Mouse (Mus musculus): ENCODE data around the gene Fam118b.
A peak's percentile ranks its signal among the peaks of the same experiment; 100 is the strongest.

The Fam118b gene

DNA sequence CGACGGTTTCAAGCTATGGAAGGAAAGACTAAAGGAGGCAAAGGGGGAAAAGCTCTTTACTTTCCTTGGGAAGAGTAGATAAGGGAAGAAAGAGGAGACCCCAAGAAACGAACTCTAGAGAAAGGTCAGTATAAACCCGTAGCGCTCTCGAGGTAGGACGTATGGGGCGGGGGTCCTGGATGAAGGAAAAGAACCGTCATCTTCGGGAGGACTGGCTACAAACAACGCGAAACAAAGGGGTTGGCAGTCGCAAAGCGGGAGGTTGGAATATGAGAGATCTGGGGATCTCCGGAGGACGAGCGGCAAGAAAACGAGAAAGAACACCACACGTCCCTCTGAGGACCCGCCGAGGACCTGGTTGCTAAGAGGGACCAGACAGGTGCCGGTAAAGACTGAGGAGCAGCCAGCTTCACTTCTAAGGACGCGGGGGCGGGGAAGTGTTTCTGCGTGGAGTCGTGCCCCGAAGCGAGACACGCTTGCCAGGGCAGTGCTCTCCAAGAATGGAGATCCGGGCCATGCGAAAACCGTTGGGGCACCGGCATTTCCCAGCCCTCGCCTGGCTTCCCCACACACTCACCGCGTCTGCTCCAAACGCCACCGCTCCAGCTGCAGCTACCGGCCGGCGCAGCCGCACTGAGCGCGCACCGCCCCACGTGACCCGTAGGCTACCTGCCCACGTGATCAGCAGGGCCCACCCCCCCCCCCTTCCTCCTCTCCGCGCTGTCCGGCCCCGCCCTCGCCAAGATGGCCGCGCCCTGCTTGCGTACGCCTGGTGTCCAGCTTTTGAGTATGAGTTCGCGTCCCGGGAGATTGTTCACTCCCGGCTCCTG is at the start of gene Fam118b, which contains the start of gene Rpusd4:
Fam118b (minus strand) TSS at position 660 of the 830 bp plus-strand sequence.
Rpusd4 (plus strand) TSS at position 720 of the 830 bp plus-strand sequence.
- DNase-seq (ENCODE audit: low read depth, low spot score), result peak; percentile 71

DNA sequence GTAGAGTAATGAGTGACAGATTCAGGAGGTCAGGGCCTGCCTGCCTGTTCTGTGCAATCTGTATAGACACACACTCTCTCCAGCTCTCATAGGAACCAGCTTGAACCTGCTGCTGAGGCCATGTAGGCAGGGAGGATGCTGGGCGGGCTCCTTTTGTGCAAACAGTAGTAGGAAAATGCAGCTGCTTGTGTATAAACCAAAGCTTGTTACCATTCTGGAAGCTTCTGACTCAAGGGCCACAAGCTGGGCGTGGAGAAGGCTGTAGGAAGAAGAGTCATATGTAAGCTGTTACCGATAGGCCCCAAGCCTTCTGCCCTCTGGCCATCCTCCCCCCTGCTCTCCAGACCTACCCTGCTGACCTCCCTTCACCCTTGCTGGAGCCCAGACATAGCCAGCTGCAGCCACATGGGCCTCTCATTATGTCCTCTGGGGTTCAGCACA is 49.2 kb upstream of the Fam118b start:
- DNase-seq (ENCODE audit: low read depth, low spot score), result no peak

DNA sequence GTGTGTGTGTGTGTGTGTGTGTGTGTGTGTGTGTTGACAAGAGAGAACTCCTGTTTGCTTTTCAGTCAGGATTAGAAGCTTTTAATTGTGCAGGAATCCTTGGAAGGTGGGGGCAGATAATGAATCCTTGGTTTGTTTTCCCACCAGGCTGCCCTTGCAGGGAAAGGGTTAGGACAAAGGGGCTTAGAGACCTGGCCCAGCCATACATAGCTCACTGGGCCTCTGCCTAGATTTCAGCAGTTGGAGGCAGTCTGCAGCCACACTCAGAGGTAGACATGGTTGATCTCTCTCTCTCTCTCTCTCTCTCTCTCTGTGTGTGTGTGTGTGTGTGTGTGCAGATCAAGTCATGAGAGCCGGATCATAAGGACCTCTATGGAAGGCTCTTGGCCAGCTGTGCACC is 46.6 kb upstream of the Fam118b start:
- no peak for DNase-seq (ENCODE audit: low read depth, low spot score)

DNA sequence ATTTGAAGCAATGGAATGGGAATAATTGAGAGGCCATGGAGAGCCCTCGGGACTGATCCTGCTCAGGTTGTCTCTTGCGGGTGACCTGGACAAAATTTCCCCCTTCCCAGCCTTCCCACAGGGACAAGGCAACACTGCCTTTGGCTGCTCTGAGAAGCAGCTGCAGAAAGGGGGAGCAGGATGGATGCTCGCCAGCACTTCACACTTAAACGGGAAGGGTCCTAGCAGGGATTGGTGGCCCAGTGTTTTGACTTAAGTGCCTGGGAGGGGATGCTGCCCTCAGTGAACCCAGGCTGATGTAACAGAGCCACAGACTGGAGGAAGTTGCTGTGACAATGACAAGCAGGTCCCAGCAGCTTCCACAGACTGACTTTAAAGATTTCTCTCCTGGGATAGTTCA is 46.0 kb upstream of the Fam118b start:
- DNase-seq (ENCODE audit: low read depth, low spot score), result no peak

DNA sequence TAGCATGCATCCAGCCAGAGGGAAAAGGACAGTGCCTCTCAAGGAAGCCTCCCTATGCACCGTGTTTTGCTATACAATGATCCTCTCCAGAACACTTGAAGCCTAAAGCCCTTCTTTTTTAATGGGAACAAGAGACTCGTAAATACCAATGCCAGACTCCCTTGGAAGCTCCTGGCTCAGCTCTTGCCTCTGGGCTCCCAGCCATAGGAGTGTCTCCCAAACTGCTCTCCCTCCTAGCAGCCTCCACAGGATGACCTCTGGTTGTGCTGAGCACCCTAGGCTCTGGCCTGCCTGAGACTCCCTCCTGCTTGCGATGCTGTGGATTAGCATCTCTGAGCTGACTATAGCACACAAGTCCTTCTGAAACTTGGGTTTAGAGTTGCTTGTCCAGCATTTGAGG is 44.9 kb upstream of the Fam118b start:
- DNase-seq (ENCODE audit: low read depth, low spot score), result no peak

DNA sequence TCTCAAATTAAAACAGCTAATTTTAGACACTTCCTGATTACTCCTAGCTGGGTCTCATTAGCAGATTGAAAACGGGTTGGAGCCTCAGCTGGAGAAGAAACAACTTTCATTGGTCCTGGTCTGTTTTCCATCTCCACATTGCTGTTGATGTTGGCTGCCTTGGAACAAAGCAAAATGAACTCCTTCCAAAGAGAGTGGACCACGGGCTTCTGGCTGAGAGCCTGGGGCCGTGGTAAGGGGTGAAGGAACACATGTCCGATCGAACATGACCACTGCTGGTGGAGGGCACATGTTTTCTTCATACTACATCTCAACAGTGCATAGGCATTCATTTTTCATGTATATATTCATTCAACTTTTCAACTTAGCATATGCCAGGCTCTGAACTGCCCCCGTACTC is 42.8 kb upstream of the Fam118b start:
- no peak for DNase-seq (ENCODE audit: low read depth, low spot score)

DNA sequence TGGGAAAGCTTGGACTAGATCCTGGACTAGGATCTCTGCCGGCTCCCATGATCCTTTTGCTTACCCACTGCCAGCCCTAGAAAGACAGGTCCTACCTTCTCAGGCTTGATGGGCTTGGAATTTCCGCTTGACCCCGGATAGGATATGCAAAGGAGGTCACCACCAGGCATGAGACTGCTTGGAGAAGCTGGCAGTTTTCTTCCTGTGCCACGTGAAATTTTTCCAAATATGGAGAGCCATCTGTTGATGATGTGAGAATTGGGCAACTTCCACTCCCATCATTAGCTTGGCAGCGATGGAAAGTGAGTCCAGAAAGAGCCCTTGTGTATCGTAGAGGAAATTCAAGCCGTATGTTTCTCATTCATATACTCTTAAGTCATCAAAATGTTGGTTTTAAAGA is 39.9 kb upstream of the Fam118b start:
- no peak for DNase-seq (ENCODE audit: low read depth, low spot score)

DNA sequence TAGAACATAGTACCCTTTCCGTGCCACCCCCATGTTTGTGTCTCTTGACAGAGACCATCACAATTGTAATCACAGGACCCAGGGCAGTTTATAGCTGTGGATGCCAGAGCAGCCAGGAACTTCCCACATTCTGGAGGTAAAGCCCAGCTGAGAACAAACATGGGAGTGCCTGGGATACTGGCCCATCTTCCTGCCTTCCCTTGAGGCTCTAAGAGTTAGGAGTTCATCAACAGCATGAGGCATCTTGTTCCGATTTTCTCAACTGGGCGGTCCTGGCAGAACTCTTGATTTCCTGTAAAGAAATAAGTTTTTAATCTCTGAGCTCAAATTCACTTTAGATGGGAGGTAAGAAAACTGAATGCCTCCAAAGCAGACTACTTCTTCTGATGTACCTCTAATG is 34.6 kb upstream of the Fam118b start:
- DNase-seq (ENCODE audit: low read depth, low spot score), result no peak

DNA sequence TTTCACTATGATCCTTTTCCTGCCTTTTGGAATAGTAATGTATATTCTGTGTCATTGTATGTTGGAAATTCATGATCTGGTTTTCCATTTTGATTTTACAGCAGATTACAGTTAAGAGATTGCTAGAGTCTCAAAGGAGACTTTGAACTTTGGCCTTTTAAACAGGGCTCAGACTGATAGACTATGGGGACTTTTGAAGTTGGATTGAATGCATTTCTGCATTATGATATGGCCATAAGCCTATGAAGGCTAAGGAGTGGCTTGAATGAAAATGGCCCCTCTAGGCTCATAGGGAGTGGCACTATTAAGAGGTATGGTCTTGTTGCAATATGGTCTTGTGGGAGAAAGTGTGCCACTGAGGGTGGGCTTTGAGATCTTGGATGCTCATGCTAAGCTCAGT is 30.2 kb upstream of the Fam118b start:
- no peak for DNase-seq (ENCODE audit: low read depth, low spot score)

DNA sequence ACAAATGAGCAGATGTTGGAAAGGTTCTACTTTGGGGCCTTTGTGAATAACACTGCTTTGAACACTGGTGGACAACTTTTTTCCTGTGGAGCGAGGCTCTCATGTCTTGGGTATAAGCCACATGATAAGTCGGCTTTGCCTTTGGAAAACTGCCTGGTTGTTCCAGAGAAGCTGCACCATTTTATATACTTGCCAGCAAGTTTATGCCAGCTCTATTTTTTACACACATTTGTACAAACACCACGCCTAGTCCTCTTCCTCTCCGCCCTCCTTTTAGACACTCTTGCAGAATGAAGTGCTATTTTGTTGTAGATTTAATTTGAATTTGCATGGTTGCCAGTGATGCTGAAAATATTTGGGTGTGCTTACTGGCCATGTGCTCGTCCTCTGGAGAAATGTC is 25.9 kb upstream of the Fam118b start:
- DNase-seq (ENCODE audit: low read depth, low spot score), result no peak

DNA sequence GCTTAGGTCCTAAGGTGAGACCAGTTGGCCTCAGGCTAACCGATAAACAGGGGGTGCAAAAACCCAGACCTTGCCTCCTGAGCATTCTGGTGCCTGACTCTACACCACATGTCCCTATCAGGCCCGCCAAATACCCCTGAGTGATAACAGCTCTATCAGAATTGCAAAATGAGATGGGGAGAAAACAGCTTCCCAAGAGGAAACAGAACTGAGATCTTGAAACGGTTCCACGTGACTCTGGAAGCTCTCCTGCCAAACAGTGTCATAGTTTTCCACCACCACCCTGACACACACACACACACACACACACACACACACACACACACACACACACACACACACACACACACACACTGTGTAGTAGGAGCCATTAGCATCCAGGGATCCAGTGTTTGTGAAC is 23.3 kb upstream of the Fam118b start:
- no peak for DNase-seq (ENCODE audit: low read depth, low spot score)

DNA sequence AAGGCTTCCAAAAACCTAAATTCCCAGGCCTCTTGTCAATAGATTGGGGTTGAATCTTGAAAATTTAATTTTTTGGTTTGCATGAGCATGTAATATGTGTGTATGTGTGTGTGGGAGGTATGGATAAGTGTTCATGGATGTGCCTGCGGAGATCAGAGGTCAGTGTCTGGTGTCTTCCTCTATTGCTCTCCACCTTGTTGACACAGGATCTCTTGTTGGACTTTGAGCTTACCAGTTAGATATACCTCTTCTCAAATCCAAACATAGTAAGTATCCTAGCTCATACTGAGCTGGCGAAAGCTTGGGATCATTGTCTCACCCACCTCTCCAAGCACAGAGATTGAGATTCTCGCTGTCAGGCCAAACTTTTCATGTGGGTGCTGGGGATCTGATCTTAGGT is 22.8 kb upstream of the Fam118b start:
- DNase-seq (ENCODE audit: low read depth, low spot score), result no peak

DNA sequence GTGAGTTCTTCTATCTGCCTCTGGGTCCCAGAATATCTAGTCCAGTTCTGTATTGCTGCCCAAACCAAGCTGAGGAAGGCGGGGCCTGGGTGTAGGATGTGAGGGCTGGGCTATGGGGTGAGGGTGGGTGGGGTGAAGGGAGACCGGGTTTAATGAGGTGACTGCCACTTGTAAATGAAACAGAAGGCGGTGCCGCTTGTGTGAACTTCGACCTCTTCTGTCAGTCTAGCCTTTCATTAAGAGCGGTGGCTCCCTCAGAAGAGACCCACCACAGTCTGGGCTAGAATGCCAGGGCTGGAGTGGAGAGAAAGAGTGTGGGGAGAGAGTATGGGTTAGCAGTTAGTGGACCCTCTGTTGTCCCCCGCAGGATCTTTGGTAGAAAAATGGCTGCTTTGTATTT is 22.4 kb upstream of the Fam118b start:
- no peak for DNase-seq (ENCODE audit: low read depth, low spot score)

DNA sequence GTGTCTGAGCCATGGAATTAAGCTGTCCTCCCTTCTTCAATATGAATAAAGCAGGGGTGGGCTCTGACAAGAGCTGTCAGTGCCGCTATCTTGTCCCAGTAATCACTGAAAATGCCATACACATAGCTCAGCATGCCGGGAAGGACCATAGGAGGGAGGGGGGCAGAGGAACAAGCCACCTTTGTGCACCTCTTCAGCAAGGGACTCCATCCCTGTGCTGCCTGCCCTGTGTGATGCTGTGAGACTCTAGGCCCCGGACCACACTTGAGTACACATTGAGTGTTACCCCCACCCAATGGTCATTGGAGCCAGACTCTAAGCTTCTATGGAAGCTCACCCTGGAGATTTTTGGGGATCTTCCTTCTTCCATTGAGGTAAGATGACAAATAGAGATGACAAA is 18.7 kb upstream of the Fam118b start:
- DNase-seq (ENCODE audit: low read depth, low spot score), result no peak

DNA sequence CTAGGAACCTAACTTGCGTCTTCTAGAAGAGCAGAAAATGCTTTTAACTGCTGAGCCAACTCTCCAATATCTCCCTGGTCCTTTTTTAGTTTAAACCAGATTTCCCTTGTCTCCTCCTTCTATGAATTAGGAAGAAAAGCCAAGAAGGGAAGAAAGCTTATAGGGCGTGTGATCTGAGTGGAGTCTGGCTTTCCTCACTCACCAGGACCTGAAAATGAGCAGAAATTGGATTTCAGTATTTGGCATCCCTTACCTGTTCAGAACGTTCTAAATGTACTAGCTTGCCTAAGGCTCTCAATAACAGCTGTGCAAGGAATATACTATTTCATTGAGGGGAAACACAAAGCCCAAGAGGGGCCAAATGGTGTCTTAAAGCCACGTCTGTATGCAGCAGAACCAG is 16.7 kb upstream of the Fam118b start:
- DNase-seq (ENCODE audit: low read depth, low spot score), result no peak

DNA sequence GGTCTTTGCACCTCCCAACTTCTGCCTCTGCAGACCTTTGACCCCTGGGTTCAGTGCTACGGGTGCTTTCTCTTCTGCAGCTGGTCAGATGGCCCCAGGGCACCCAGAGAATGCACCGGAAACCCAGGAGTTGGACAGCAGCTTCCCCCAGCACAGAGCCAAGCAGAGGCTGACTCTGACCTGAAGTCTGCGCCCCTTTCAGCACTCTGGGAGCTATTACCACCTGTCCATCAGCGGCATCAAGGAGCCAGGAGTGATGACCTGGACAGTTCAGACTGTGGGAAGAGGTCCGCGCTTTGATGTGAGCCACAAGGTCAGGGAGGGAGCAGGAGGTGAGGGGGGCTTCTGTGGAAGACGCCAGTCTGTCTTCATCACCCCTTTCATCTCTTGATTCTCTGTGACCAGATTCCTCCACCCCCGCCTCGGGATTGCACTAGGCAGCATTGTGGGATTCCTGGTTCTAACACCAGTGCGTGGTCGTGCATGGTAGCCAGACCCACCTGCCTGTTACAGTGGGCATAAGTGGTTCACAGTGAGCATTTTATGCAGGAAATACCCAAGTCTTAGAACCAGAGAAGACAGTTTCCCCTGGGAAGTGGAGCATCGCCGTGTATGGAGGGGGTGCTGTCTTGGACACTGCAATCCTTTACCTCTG is 15.9 kb upstream of the Fam118b start:
- DNase-seq (ENCODE audit: low read depth, low spot score), result no peak

DNA sequence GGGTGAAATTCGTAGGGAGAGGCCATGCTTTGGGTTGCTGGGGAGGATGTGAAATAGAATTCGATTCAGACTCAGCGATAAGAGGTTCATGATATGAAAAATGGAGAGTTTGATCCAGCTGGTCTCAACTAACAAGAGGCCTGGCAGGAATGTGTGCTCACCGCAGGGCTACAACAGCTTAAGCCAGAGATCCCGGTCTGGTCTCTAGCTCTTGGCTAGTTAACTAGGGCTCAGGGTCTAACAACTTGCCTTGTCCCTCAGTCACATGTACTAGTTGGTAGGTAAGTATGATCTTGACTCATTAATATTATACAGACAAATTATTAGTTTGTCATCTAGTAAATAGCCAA is 15.2 kb upstream of the Fam118b start:
- DNase-seq (ENCODE audit: low read depth, low spot score), result no peak

DNA sequence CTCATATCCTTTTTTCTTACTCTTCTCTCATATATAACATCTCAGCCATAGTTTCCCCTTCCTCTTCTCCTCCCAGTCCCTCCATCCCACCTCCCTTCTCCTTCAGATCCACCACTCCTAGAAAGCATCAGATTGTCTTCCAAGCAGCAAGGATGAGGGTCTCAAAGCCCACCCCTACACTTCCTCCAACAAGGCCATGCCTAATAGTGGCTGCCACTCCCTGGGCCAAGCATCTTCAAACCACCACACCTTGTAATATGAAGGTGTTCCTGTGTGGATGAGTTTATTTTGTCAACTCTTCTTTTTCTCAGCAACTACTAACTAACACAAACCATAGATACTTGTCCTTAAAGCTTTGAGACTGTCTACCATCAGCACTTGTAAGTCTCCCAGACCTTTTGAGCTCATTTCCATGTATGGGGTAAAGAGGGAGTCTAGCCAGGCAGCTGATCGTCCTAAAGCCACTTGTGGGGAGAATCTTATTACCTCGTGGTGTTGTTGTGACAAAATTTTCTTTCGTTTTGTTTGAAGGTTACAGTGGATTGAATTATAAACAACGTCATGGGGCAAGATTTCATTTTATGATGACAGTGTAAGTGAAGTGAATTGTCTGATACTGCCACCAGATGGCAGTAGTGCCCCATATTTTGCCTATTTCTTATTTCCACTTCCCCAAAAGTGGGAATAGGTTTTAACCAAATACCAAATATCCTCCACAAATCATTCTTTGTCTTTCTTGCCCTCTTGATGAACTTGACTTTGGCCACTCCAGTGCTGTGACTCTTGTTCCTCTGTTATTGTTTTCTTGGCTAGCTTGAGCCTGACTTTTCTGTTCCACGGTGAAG is 14.6 kb upstream of the Fam118b start:
- peak; percentile 46 for DNase-seq (ENCODE audit: low read depth, low spot score)

DNA sequence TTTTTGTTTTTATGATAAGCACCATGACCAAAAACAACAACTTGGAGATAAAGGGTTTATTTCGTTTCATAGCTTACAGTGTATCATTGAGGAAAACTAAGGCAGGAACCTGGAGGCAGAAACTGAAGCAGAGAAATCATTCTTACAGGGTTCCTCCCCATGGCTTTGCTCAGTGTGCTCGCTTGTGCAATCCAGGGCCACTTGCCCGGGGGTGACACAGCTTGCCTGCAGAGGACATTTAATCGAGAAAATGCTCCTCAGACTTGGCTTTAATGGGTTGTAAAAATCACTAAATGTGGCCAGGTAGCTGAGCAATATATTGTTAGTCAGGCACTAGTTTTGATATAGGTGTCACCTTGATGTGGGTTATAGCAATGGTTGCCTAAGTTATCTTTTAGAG is 10.8 kb upstream of the Fam118b start:
- no peak for DNase-seq (ENCODE audit: low read depth, low spot score)

DNA sequence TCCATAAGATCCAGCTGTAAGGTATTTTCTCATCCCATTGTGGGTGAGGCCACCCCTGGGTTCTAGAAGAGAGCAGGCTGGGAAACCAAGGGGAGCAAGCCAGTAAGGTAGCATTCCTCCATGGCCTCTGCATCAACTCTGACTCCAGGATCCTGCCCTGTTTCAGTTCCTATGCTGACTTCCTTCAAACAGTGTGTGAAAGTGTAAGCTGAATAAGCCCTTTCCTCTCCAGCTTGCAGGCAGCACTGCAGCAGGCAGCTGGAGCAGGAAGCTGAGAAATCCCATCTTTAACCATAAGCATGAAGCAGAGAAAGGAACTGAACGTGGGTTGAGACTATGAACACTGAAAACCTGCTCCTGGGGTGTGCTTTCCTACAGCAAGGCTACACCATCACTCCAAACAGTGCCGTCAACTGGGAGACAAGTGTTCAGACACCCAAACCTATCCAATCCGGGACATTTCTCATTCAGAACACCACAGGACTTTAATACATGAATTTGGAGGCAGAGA is 10.3 kb upstream of the Fam118b start:
- no peak for DNase-seq (ENCODE audit: low read depth, low spot score)

DNA sequence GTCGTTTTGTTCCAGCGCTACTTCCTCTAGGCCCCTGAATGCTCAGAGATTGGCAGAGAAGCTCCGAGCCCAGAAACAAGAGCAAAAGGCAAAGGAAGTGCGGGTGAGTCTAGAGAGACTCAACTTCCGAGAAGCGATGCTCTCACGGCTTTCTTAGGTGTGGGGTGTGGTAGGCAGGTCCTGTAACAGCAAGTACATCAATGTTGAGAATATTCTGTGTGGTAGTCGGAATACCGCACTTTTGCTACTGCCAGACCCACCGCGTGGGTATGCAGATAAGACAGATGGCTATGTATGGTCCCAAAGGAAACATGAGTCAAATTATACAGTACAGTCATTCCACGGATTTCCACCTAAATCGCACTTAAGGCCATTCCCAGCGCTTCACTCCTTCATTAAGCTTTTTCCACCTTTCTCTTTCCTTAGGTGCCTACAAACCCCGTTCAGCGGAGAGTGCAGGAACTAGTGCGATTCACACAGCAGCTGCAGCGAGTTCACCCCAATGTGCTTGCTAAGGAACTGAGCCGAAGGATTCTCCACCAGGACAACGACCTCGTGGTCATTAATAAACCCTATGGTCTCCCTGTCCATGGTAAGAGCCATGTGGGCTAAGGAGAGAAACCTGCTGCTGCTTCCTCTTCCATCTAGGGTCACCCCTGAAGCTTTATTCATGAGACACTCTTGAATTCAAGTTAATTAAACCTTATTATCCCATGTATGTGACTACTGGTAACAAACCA is 541 bp upstream of the Fam118b start:
- no peak for DNase-seq (ENCODE audit: low read depth, low spot score)
